Mouse (Mus musculus) olfactory bulb, adult 2 months (tissue): Measurements from ENCODE around the gene Sall1. TPM values are rescaled to one million over a fixed set of nuclear protein-coding genes. Genes with fewer than 3 reads are reported as not detected.

ENCODE experiments used
- H3K27ac ChIP-seq: fragments of 200-500 bp; 2 replicates; pipeline ENCODE4 v1.5.1; 2012; ENCODE audit warnings: low read depth, low read length; ENCODE audit not compliant: insufficient read depth
- H3K4me1 ChIP-seq: fragments of 200-500 bp; 2 replicates; pipeline ENCODE4 v1.6.1; 2012; ENCODE audit warnings: low read length; ENCODE audit not compliant: control insufficient read depth, insufficient read depth
- H3K4me3 ChIP-seq: fragments of 200-500 bp; 2 replicates; pipeline ENCODE4 v1.5.1; 2012; ENCODE audit warnings: mild to moderate bottlenecking, low read depth, low read length, moderate library complexity; ENCODE audit not compliant: insufficient read depth
- CTCF ChIP-seq: fragments of 200-500 bp; IDR thresholded peaks from 2 replicates; pipeline ENCODE4 v1.5.1; 2012; ENCODE audit warnings: low read depth, mild to moderate bottlenecking, low read length, moderate library complexity; ENCODE audit not compliant: insufficient read depth
- POLR2A ChIP-seq: fragments of 200-500 bp; IDR thresholded peaks from 2 replicates; pipeline ENCODE4 v1.6.1; 2012; ENCODE audit warnings: mild to moderate bottlenecking, low read depth, low read length, moderate library complexity; ENCODE audit not compliant: insufficient read depth
- WGBS: fragments of 180-500 bp; shearing (Covaris S2); methylation state at CpG from one replicate; pipeline ENCODE4 v1.1.7; 2018; 5-methylcytosine and 5-hydroxymethylcytosine counted together
- polyA plus RNA-seq: library from polyadenylated mRNA; stranded (reverse); fragments of >200 nt; gene quantifications from 2 replicates; pipeline ENCODE4 v1.2.4, GENCODE M21; 2012; ENCODE audit warnings: low replicate concordance; ENCODE audit not compliant: missing spikeins, insufficient read depth, insufficient read length

Sall1 gene
- polyA plus RNA-seq, 1 experiment: not detected

DNA sequence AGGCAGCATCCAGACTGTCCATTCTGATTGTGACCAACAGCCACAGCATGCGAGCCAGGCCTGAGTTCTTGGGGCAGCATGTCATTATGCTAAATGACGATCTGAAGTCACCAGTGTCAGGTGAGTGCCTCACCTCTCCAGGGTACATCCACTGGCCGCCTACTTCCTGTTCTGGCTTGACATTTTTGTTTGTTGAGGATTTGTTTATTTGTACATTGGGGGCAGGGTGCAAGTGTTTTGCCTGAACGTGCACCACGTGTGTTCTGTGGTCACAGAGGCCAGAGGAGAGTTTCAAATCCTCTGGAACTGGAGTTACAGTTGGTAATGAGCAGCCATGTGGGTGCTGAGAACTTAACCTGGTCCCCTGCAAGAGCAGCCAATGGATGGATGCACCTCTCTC is 60.5 kb downstream of the Sall1 start:
- Histone ChIP-seq H3K4me3 (no peak overlapping the region), H3K27ac (no peak overlapping the region), H3K4me1 (no peaks in the 10 kb centered on the region)
- 87% methylated on average over 5 of the region's 5 CpGs for WGBS
- TF ChIP-seq POLR2A: no peak
- no peak for TF ChIP-seq CTCF
